Mouse (Mus musculus) intestine, embryonic 14.5 days (tissue): Measurements from ENCODE around the gene Olfr519. TPM values are rescaled to one million over a fixed set of nuclear protein-coding genes. Genes with fewer than 3 reads are reported as not detected.

Experiments used
- ATAC-seq: fragments of 200-750 bp; cut with Nextera tagmentation; replicated peaks from 2 replicates; pipeline ENCODE4 v1.8.0; 2017; ENCODE audit warnings: low read depth, moderate number of reproducible peaks, moderate TSS enrichment, moderate library complexity; ENCODE audit not compliant: low FRiP score, low TSS enrichment
- DNase-seq: peaks from one replicate; pipeline ENCODE4 v3.0.0-alpha.2; 2018; ENCODE audit warnings: low spot score
- H3K27ac ChIP-seq: fragments of 300-500 bp; sonication (generic); 2 replicates; pipeline ENCODE4 v1.5.1; 2014; ENCODE audit warnings: low read depth, mild to moderate bottlenecking, control low read depth
- H3K27me3 ChIP-seq: fragments of 300-500 bp; sonication (generic); replicated peaks from 2 replicates; pipeline ENCODE4 v1.6.1; 2014; ENCODE audit warnings: low read length, control low read depth; ENCODE audit not compliant: control insufficient read depth, insufficient read depth
- H3K36me3 ChIP-seq: fragments of 300-500 bp; sonication (generic); 2 replicates; pipeline ENCODE4 v1.6.1; 2014; ENCODE audit warnings: low read length, control low read depth; ENCODE audit not compliant: control insufficient read depth, insufficient read depth
- H3K4me1 ChIP-seq: fragments of 300-500 bp; sonication (generic); replicated peaks from 2 replicates; pipeline ENCODE4 v1.6.1; 2014; ENCODE audit warnings: low read length, control low read depth, mixed read lengths; ENCODE audit not compliant: control insufficient read depth, insufficient read depth
- H3K4me2 ChIP-seq: fragments of 300-500 bp; sonication (generic); 2 replicates; pipeline ENCODE4 v1.6.1; 2014; ENCODE audit warnings: low read length
- H3K4me3 ChIP-seq: fragments of 300-500 bp; sonication (generic); 2 replicates; pipeline ENCODE4 v1.5.1; 2014; ENCODE audit warnings: low read depth, low read length, control low read depth, mixed read lengths
- H3K9ac ChIP-seq: fragments of 300-500 bp; sonication (generic); 2 replicates; pipeline ENCODE4 v1.6.1; 2014; ENCODE audit warnings: mild to moderate bottlenecking, low read length
- H3K9me3 ChIP-seq: fragments of 300-500 bp; sonication (generic); 2 replicates; pipeline ENCODE4 v1.6.1; 2016; ENCODE audit warnings: low read length, control low read depth; ENCODE audit not compliant: control insufficient read depth
- WGBS: fragments of 180-500 bp; shearing (Covaris S2); extraction: QIAGEN DNeasy Blood & Tissue Kit; methylation state at CpG from one replicate; pipeline ENCODE4 v1.1.7; 2014; 5-methylcytosine and 5-hydroxymethylcytosine counted together
- polyA plus RNA-seq: library from polyadenylated mRNA; unstranded; fragments of >200 nt; fragmentation: Nextera tagmentation; extraction: Ambion mirVana; gene quantifications from 2 replicates; pipeline ENCODE4 v1.2.1, GENCODE M21; 2014

The Olfr519 gene
- polyA plus RNA-seq, 1 experiment from 2014 or later = not detected

GRCm38 (mm10) chr7:108928280-108929188 is 34.3 kb upstream of the Olfr519 start:
- H3K9me3 ChIP-seq = no peaks in the 10 kb centered on the region
- no peak for ATAC-seq
- no peaks in the 10 kb centered on the region for H3K27me3 ChIP-seq
- no peak overlapping the region for H3K27ac ChIP-seq
- no peak overlapping the region for H3K4me3 ChIP-seq
- no peaks in the 10 kb centered on the region for H3K36me3 ChIP-seq
- WGBS = 81% methylated on average over 11 of the region's 11 CpGs
- no peak overlapping the region for H3K9ac ChIP-seq
- H3K4me1 ChIP-seq = no peaks in the 10 kb centered on the region
- DNase-seq = peak; percentile 25
- H3K4me2 ChIP-seq = no peak overlapping the region

GRCm38 (mm10) chr7:108927043-108927442 is 32.8 kb upstream of the Olfr519 start:
- WGBS = 71% methylated on average over 4 of the region's 4 CpGs
- DNase-seq (no peak), ATAC-seq (no peak)
- Histone ChIP-seq H3K9ac (no peak overlapping the region), H3K27me3 (no peaks in the 10 kb centered on the region), H3K36me3 (no peaks in the 10 kb centered on the region), H3K4me3 (no peak overlapping the region), H3K4me2 (no peak overlapping the region), H3K9me3 (no peaks in the 10 kb centered on the region), H3K4me1 (no peaks in the 10 kb centered on the region), H3K27ac (no peak overlapping the region)

- no peak for DNase-seq
- H3K9ac ChIP-seq = no peak overlapping the region
- H3K4me1 ChIP-seq = no peaks in the 10 kb centered on the region
- H3K4me3 ChIP-seq = no peak overlapping the region
- no peak overlapping the region for H3K27ac ChIP-seq
- no peak for ATAC-seq
- 82% methylated on average over 2 of the region's 2 CpGs for WGBS
- no peaks in the 10 kb centered on the region for H3K27me3 ChIP-seq
- H3K4me2 ChIP-seq = no peak overlapping the region
- H3K9me3 ChIP-seq = no peaks in the 10 kb centered on the region
- no peaks in the 10 kb centered on the region for H3K36me3 ChIP-seq
Observed at GRCm38 (mm10) chr7:108903969-108904368, 9.7 kb upstream of the Olfr519 start.

DNA sequence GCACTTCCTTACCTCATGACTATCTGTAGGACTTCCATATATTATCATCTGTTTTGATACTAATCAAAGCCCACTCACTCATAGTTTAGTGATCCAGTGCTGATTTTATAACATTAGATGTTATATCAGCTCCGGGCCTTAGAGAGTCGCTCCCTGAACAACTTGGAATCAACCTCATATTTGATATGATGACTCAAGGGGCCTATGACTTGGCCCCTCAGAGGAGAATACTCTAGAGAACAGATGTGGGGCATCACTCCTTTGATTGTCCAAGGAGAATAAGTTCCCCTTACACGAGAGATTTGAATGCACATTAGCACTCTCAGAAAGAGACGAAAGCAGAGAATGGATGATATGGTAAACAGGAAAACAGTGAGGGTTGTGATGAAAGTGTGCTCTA is 9.3 kb downstream of the Olfr519 start, which contains the start of gene Olfr518:
Gene Olfr518 (minus strand): TSS at position 101 of the 400 bp plus-strand sequence.
- H3K4me1 ChIP-seq = no peaks in the 10 kb centered on the region
- H3K27me3 ChIP-seq = no peaks in the 10 kb centered on the region
- DNase-seq (no peak), ATAC-seq (no peak)
- no peaks in the 10 kb centered on the region for H3K9me3 ChIP-seq
- H3K36me3 ChIP-seq = no peaks in the 10 kb centered on the region
- H3K4me2 ChIP-seq = no peak within 1 kb of the TSS
- H3K27ac ChIP-seq = no peak within 1 kb of the TSS
- H3K4me3 ChIP-seq = no peak within 1 kb of the TSS
- no peak within 1 kb of the TSS for H3K9ac ChIP-seq
- WGBS = 75% methylated on average over 4 of the region's 4 CpGs

- Histone ChIP-seq H3K4me2 (no peak within 1 kb of the TSS), H3K4me3 (no peak within 1 kb of the TSS), H3K27me3 (no peaks in the 10 kb centered on the region), H3K4me1 (no peaks in the 10 kb centered on the region), H3K9me3 (no peaks in the 10 kb centered on the region), H3K9ac (no peak within 1 kb of the TSS), H3K27ac (no peak within 1 kb of the TSS), H3K36me3 (no peaks in the 10 kb centered on the region)
- WGBS = 65% methylated on average over 2 of the region's 2 CpGs
- DNase-seq = no peak
- ATAC-seq = no peak
Observed at GRCm38 (mm10) chr7:108872279-108872678, 21.9 kb downstream of the Olfr519 start, which contains the start of gene Olfr517. Gene Olfr517 (minus strand): TSS chr7:108872379.

- H3K4me2 ChIP-seq = no peak within 1 kb of the TSS
- H3K4me3 ChIP-seq = no peak within 1 kb of the TSS
- no peak within 1 kb of the TSS for H3K27ac ChIP-seq
- DNase-seq (no peak), ATAC-seq (no peak)
- H3K36me3 ChIP-seq = no peaks in the 10 kb centered on the region
- no peaks in the 10 kb centered on the region for H3K9me3 ChIP-seq
- H3K27me3 ChIP-seq = no peaks in the 10 kb centered on the region
- H3K4me1 ChIP-seq = no peaks in the 10 kb centered on the region
- WGBS = 82% methylated on average over 2 of the region's 2 CpGs
- H3K9ac ChIP-seq = no peak within 1 kb of the TSS
Observed at GRCm38 (mm10) chr7:108850429-108850828, 43.8 kb downstream of the Olfr519 start, which contains the start of gene Olfr516. Gene Olfr516 (minus strand): TSS chr7:108850529.

Other genes starting within 250 kb of the Olfr519 start
- not detected in 2 replicates for gene Olfr509, start 242.5 kb downstream of the Olfr519 start, polyA plus RNA-seq
- not detected in 2 replicates for gene Olfr510, start 228.0 kb downstream of the Olfr519 start, polyA plus RNA-seq
- gene Olfr512, start 181.1 kb downstream of the Olfr519 start, polyA plus RNA-seq = not detected in 2 replicates
- not detected in 2 replicates for gene Olfr513, start 143.4 kb downstream of the Olfr519 start, polyA plus RNA-seq
- not detected in 2 replicates for gene Olfr514, start 68.4 kb downstream of the Olfr519 start, polyA plus RNA-seq
- not detected in 2 replicates for gene Olfr516, start 43.9 kb downstream of the Olfr519 start, polyA plus RNA-seq
- not detected in 2 replicates for gene Olfr517, start 22.0 kb downstream of the Olfr519 start, polyA plus RNA-seq
- gene Olfr518, start 9.4 kb downstream of the Olfr519 start, polyA plus RNA-seq = not detected in 2 replicates
- gene Nlrp10, start 35.8 kb upstream of the Olfr519 start, polyA plus RNA-seq = 0.12 TPM in 1 of 2 replicates, not detected in the other
- gene Eif3f, start 40.0 kb upstream of the Olfr519 start, polyA plus RNA-seq = 113 and 116 TPM in 2 replicates
- 5.2 and 6.3 TPM in 2 replicates for gene Tub, start 55.9 kb upstream of the Olfr519 start, polyA plus RNA-seq
- 2.5 and 4.5 TPM in 2 replicates for gene Ric3, start 188.9 kb upstream of the Olfr519 start, polyA plus RNA-seq